Mouse (Mus musculus) right cerebral cortex, postnatal 36 days (tissue): ENCODE data around the gene Gm11060.

Experiments
- DNase-seq, 2 experiments: peaks; one replicate each; pipeline ENCODE4 v3.0.0; 2022; ENCODE audit warnings: low spot score in 2 of 2, mixed read lengths in 1 of 2

The Gm11060 gene

DNA sequence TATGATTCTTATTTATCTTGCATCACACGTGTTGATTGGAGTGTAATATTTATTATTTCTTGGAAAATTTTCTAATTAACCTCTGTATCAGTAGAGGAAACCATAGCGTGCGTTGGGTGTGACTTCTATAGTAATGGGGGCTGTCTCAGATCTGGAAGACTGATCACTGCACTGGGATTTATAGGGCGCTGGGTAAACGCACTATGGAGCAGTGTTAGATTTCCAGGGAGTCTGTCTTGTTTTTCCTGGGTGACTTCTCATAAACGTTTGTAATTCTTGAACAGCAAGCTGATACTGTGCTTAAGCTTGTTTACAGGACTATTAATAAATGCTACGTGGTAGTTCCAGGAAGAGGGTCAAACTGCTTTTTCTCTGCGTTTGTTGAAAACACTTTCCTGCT is 25.9 kb downstream of the Gm11060 start:
- no peak for DNase-seq

- no peak for DNase-seq
Observed at GRCm38 (mm10) chr2:105122216-105122615, 30.4 kb downstream of the Gm11060 start.

DNA sequence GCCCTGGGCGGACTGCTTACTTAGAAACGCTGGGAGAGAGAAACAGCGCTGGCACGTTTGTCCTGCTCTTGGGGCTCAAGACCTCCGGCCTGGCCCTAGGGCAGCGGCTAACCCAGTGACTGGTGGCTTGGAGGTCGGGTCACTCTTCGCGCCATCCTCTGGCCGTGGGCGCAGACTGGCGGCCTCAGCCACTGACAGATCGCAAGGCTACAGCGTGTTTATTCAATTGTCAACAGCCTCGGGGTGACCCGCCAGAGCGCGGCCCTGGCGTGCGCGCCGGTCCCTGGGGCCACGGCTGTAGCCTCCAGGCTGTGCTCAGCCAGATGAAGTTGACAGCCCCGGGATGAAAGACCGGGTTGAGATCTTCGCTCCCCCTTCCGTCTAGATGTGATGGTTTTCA is 31.1 kb downstream of the Gm11060 start:
- no peak for DNase-seq

- no peak for DNase-seq
Observed at GRCm38 (mm10) chr2:105123431-105123830, 31.6 kb downstream of the Gm11060 start.

DNA sequence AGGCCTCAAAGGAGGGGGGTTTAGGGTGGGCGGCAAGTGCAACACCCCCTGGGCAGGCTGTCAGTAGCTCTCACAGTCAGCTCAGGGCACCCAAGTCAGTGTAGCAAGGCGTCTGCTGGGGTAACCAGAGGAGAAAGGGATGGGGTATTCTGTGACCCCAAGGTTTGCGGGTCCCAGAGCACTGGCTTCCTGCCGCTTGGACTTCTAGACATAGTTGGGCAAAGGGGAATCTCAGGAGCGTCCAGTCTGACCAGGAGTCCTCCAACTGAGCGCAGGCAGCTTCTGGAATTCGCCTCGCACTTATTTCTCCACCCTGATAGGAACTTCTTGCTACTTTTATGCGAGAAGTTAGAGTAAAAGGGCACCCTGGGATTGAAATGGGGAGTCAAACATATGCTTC is 32.1 kb downstream of the Gm11060 start:
- DNase-seq = no peak

- DNase-seq = no peak
Observed at GRCm38 (mm10) chr2:105124391-105124790, 32.6 kb downstream of the Gm11060 start.

- no peak for DNase-seq
Observed at GRCm38 (mm10) chr2:105125205-105125604, 33.4 kb downstream of the Gm11060 start.

DNA sequence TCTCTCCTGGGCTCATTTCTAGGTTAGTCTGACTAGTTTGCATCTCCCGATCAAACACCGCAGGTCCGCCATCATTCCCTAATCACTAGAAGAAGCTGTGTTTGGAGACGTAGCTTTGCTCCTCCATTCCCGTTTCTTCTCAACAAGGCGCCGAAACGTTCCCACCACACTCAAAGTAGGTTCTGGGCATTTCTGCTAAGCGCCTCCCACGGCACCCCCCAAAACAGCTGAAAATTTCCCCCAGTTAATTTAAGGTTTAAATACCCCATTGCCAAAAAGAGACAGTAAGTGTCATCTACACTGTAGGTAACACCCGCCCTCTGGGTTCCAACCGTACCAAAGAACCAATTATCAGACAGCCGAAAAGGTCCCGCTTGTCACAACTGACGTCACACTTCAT is 33.8 kb downstream of the Gm11060 start:
- no peak for DNase-seq

GRCm38 (mm10) chr2:105126279-105126678 is 34.5 kb downstream of the Gm11060 start, which contains the start of gene Wt1:
Wt1 (plus strand) TSS chr2:105126529.
- DNase-seq = no peak

DNA sequence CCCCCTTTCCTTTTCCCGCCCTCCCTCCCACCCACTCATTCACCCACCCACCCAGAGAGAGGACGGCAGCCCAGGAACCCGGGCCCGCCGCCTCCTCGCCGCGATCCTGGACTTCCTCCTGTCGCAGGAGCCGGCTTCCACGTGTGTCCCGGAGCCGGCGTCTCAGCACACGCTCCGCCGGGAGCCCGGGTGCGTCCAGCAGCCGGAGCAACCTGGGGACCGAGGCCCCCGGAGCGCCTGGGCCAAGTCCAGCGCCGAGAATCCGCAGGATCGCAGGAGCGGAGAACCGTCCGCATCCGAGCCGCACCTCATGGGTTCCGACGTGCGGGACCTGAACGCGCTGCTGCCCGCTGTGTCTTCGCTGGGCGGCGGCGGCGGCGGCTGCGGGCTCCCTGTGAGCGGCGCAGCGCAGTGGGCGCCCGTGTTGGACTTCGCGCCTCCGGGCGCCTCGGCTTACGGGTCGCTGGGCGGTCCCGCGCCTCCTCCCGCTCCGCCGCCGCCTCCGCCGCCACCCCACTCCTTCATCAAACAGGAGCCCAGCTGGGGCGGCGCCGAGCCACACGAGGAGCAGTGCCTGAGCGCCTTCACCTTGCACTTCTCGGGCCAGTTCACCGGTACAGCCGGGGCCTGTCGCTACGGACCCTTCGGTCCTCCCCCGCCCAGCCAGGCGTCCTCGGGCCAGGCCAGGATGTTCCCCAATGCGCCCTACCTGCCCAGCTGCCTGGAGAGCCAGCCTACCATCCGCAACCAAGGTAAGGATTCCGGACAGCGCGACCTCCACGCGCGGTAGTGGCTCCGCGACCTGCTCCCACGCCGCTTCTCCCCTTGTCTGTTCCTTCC is 35.1 kb downstream of the Gm11060 start:
- no peak for DNase-seq

DNA sequence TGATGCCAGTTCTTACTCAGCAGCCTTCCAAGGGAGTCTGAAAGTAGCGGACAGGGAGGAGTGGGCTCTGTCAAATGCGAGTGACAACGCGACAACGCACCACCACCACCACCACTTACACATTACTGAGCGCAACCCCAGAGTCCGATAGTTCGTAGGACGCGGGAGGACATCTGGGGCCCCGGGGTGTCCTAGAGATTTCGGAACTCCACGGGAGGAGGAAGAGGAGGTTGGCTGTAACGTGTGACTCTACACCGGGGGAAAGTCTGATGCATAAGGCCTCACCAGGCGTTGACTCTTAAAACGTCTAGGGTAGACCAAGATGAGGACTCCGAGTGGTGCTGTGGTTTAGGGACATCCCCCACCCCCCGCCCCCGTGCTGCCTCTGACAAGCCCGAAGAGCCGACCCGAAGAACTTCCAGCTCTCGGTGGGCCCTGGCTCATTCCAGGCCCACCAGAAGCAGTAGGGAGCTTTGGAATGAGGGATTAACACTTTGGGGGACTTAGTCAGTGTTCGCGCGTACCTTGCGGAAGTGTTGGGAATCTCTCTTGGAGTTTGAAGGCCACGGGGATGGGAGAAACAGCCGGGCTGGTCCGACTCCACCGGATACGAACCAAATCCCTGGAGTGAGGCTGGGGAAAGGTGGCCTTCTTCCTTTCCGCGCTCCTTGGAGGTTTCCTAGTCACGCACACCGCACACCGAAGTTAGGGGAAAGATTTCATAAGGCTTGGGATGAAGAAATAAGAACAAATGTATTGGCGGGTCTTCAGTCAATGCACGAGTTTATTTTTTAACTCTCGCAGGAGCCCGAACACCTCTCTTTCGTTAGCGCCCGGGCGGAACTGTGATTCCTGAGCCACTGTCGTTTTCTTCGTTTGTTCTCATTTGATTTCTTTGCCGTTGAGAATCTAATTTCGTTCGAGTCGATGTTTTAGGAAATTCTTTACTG is 36.0 kb downstream of the Gm11060 start:
- DNase-seq = no peak

GRCm38 (mm10) chr2:105128564-105128963 is 36.7 kb downstream of the Gm11060 start:
- DNase-seq = no peak

DNA sequence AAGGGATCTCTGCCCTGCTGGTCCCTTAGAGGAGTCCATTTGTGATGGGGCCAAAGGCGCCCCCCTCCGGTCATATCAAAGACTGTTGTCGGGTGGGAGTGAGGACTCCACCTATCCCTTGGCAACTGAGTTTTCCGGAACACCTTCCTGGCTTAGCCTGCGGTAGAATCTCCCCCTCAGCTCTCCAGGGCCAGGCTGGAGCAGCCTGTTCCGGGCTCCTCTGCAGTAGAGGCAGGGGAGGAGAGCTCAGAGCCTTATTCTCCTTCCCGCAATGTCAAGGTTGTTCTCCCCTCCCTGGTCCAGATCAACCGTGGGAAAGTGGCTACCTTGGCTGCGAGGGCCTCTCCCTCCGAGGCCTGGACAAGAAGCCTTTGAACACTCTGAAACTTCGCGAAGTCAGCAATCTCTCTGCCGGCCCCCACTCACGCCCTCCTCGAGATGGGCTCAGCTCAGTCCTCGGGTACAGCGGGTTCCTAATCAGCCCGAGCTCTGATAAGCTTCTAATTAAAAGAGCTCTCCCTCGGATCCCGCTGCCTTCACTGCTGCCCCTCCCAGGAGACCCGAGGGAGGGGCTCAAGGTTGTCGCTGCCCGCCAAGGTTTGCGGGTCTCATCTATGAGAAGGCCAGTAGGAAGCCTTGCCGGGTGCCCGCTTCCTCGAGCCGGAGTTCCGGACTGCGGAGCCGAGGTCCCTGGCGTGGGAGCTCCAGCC is 38.7 kb downstream of the Gm11060 start:
- no peak for DNase-seq

GRCm38 (mm10) chr2:105131061-105131810 is 39.4 kb downstream of the Gm11060 start:
- DNase-seq = no peak

GRCm38 (mm10) chr2:105131811-105132100 is 39.9 kb downstream of the Gm11060 start:
- no peak for DNase-seq

DNA sequence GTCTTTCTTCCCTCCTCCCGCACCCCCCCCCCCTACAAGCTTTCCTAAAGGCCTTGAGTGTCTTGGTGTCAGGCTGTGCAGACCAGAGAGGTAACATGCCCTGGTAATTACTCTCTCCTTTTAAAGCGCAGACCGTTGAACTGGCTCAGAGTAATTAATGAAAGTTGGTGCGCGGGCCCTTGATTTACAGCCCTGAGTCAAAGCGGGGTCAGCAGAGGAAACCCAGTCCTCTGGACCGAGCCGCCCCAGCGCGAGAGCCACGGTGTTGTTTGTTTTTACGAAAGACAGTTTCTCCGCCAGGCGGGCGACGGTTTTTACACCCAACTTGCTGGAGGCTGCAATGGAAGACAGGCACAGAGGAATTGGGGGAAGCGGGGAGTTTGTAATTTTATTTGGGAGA is 40.5 kb downstream of the Gm11060 start:
- DNase-seq = no peak

DNA sequence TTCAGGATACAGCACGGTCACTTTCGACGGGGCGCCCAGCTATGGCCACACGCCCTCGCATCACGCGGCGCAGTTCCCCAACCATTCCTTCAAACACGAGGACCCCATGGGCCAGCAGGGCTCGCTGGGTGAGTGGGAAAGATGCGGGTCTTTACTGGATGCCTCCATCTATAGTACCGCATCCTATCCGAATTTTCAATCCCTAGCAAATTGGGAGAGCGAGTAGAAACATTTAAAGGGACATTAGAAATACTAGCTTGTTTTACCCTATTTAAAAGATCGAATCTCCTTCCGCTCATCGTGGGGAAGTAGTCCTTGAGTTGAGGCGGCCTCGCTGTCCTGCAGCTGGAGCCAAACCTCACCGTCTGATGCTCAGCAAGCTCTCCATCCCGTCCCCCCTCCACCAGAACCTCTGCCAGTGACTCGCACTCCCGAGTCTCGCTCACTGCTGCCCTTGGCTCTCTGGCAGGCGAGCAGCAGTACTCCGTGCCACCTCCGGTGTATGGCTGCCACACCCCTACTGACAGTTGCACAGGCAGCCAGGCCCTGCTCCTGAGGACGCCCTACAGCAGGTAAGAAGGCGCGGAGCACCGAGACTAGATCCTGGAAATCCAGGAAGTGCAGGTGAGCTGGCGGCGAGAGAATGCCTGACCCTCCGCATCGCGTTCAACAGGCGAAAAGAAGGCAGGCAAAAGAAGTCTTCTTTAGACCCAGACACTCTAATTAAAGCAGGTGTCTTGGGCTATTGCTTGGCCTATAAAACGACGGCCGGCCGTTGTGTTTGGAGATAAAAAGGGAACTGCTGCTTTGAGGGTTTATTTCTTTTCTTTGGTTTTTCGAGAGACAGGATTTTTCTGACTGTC is 41.3 kb downstream of the Gm11060 start:
- no peak for DNase-seq

DNA sequence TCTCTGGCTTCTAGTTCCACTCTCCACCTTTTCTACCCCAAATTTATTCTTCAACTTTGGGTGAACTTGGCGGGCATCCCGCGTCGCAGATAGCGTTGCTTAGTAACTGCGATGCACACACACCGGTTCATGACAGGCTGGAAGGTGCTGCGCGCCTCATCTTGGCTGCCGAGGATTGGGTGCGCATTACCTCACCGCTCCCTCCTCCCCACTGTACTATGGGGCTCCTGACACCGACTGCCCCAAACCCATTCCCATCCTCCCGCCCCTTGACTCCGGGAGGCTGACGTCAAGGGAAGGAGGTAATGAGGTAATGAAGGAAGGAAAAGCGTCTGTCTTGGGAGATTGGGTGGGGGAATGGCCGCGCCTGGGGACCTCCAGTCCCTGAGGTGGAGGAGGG is 42.5 kb downstream of the Gm11060 start:
- no peak for DNase-seq

- DNase-seq = no peak
Observed at GRCm38 (mm10) chr2:105139471-105139870, 47.7 kb downstream of the Gm11060 start.

GRCm38 (mm10) chr2:105141371-105141770 is 49.6 kb downstream of the Gm11060 start:
- DNase-seq = no peak
